Mouse (Mus musculus) liver, embryonic 14.5 days (tissue): ENCODE results near the gene Cdh23.

Source experiments
- CTCF ChIP-seq: IDR thresholded peaks from 2 replicates; pipeline ENCODE4 v1.5.1; 2016; ENCODE audit warnings: antibody characterized with exemption, low read depth, control low read depth
- EP300 ChIP-seq: IDR thresholded peaks from 2 replicates; pipeline ENCODE4 v1.6.1; 2016; ENCODE audit warnings: antibody characterized with exemption, low read depth

DNA sequence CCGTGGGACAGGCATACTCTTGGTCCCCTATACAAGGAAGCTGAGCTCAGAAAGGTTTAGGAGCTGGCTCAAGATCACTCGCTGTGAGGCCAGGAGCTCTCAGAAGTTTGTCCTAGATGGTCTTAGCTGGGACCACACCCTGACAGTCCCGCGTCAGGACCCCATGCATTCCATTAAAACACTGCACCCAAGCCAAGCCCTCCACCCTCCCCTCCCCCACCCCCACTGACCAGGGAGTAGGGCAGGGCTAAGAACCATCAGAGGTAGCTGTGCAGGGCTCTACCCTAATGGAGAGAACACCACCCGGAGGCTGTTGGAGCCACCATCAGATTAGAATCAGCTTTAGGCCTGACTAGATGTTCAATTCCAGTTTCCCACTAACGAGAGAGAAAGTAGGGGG, 28.2 kb upstream of the Cdh23 start:
- TF ChIP-seq CTCF (no peak), EP300 (no peak)
